Mouse (Mus musculus): ENCODE data around the gene Agap1.

The Agap1 gene

GRCm38 (mm10) chr1:89574941-89575890, 120.6 kb downstream of the Agap1 start:
- ATAC-seq (ENCODE audit: insufficient number of reproducible peaks, low FRiP score, low TSS enrichment) = no peak

- ATAC-seq (ENCODE audit: insufficient number of reproducible peaks, low FRiP score, low TSS enrichment) = no peak
These were observed 121.7 kb downstream of the Agap1 start for GRCm38 (mm10) chr1:89576174-89576890.

GRCm38 (mm10) chr1:89576985-89577384, 122.4 kb downstream of the Agap1 start:
- ATAC-seq (ENCODE audit: insufficient number of reproducible peaks, low FRiP score, low TSS enrichment) = peak; percentile 66

GRCm38 (mm10) chr1:89580031-89580998, 125.7 kb downstream of the Agap1 start:
- ATAC-seq (ENCODE audit: insufficient number of reproducible peaks, low FRiP score, low TSS enrichment) = peak; percentile 29; the same call in 1 of the 2 replicates

GRCm38 (mm10) chr1:89580999-89581765, 126.6 kb downstream of the Agap1 start:
- ATAC-seq (ENCODE audit: insufficient number of reproducible peaks, low FRiP score, low TSS enrichment) = peak; percentile 13; the same call in 1 of the 2 replicates

- no peak for ATAC-seq (ENCODE audit: insufficient number of reproducible peaks, low FRiP score, low TSS enrichment)
These were observed 127.1 kb downstream of the Agap1 start for GRCm38 (mm10) chr1:89581766-89582125.

- no peak for ATAC-seq (ENCODE audit: insufficient number of reproducible peaks, low FRiP score, low TSS enrichment)
These were observed 128.8 kb downstream of the Agap1 start for GRCm38 (mm10) chr1:89583369-89583768.

GRCm38 (mm10) chr1:89586991-89587683, 132.5 kb downstream of the Agap1 start:
- no peak for ATAC-seq (ENCODE audit: insufficient number of reproducible peaks, low FRiP score, low TSS enrichment)

GRCm38 (mm10) chr1:89588154-89588553, 133.5 kb downstream of the Agap1 start:
- no peak for ATAC-seq (ENCODE audit: insufficient number of reproducible peaks, low FRiP score, low TSS enrichment)

GRCm38 (mm10) chr1:89590994-89591393, 136.4 kb downstream of the Agap1 start:
- ATAC-seq (ENCODE audit: insufficient number of reproducible peaks, low FRiP score, low TSS enrichment) = no peak

GRCm38 (mm10) chr1:89593219-89593618, 138.6 kb downstream of the Agap1 start:
- ATAC-seq (ENCODE audit: insufficient number of reproducible peaks, low FRiP score, low TSS enrichment) = no peak

- no peak for ATAC-seq (ENCODE audit: insufficient number of reproducible peaks, low FRiP score, low TSS enrichment)
These were observed 140.4 kb downstream of the Agap1 start for GRCm38 (mm10) chr1:89594999-89595398.

GRCm38 (mm10) chr1:89595421-89595820, 140.8 kb downstream of the Agap1 start:
- no peak for ATAC-seq (ENCODE audit: insufficient number of reproducible peaks, low FRiP score, low TSS enrichment)

- no peak for ATAC-seq (ENCODE audit: insufficient number of reproducible peaks, low FRiP score, low TSS enrichment)
These were observed 141.6 kb downstream of the Agap1 start for GRCm38 (mm10) chr1:89596223-89596622.

- ATAC-seq (ENCODE audit: insufficient number of reproducible peaks, low FRiP score, low TSS enrichment) = peak; percentile 38
These were observed 144.3 kb downstream of the Agap1 start for GRCm38 (mm10) chr1:89598906-89599305.

GRCm38 (mm10) chr1:89599983-89600741, 145.6 kb downstream of the Agap1 start:
- no peak for ATAC-seq (ENCODE audit: insufficient number of reproducible peaks, low FRiP score, low TSS enrichment)

GRCm38 (mm10) chr1:89601349-89601748, 146.7 kb downstream of the Agap1 start:
- ATAC-seq (ENCODE audit: insufficient number of reproducible peaks, low FRiP score, low TSS enrichment) = no peak

- ATAC-seq (ENCODE audit: insufficient number of reproducible peaks, low FRiP score, low TSS enrichment) = no peak
These were observed 148.3 kb downstream of the Agap1 start for GRCm38 (mm10) chr1:89602879-89603278.

All from cerebellum, adult (tissue).